Mouse (Mus musculus) cortical plate, adult 2 months (tissue): ENCODE results near the gene 1700014D04Rik.

Experiments
- CTCF ChIP-seq: fragments of 200-500 bp; IDR thresholded peaks from 2 replicates; pipeline ENCODE4 v1.5.1; 2011; ENCODE audit warnings: mild to moderate bottlenecking, control low read depth, low read length; ENCODE audit not compliant: insufficient read depth; ENCODE audit errors: extremely low read depth
- POLR2A ChIP-seq: fragments of 200-500 bp; IDR thresholded peaks from 2 replicates; pipeline ENCODE4 v1.6.1; 2011; ENCODE audit warnings: mild to moderate bottlenecking, low read length, control low read depth; ENCODE audit not compliant: insufficient read depth; ENCODE audit errors: extremely low read depth

- TF ChIP-seq POLR2A = no peak
- TF ChIP-seq CTCF = no peak
These were observed 1.1 kb downstream of the 1700014D04Rik start for GRCm38 (mm10) chr13:59745462-59745861.
